Mouse (Mus musculus): ENCODE measurements at regions not wholly inside any gene's neighbourhood (a gene's known extent, or its start where the extent isn't known, plus 50 kb on each side); places are given as distances from the start of the nearest gene placed in this dataset.

- ATAC-seq (replicated peaks; ENCODE audit: insufficient number of reproducible peaks, low FRiP score, low TSS enrichment): no peak
- Histone ChIP-seq H3K27me3 (ENCODE audit: control insufficient read depth, insufficient read depth, low read length) (no peaks in the 10 kb centered on the region), H3K27ac (ENCODE audit: low read depth, low read length) (no peak overlapping the region), H3K4me1 (ENCODE audit: control insufficient read depth, insufficient read depth, low read length) (no peaks in the 10 kb centered on the region), H3K4me2 (no peak overlapping the region), H3K36me3 (ENCODE audit: control insufficient read depth, insufficient read depth, low read length) (no peaks in the 10 kb centered on the region), H3K4me3 (ENCODE audit: low read depth, low read length) (no peak overlapping the region), H3K9ac (ENCODE audit: low read depth, low read length) (no peak overlapping the region), H3K9me3 (replicated peaks; ENCODE audit: control insufficient read depth, low read length) (no peaks in the 10 kb centered on the region)
- 50% methylated on average over 6 of the region's 6 CpGs for WGBS (ENCODE audit: insufficient replicate concordance)
These were observed 101.5 kb upstream of the Gm37988 start for GRCm38 (mm10) chr1:4706171-4706570.

- H3K4me1 ChIP-seq (ENCODE audit: control insufficient read depth, insufficient read depth, low read length): no peaks in the 10 kb centered on the region
- no peak overlapping the region for H3K9ac ChIP-seq (ENCODE audit: low read depth, low read length)
- H3K4me3 ChIP-seq (ENCODE audit: low read depth, low read length): no peak overlapping the region
- no peak overlapping the region for H3K27ac ChIP-seq (ENCODE audit: low read depth, low read length)
- no peaks in the 10 kb centered on the region for H3K27me3 ChIP-seq (ENCODE audit: control insufficient read depth, insufficient read depth, low read length)
- WGBS (ENCODE audit: insufficient replicate concordance): 87% methylated on average over 10 of the region's 10 CpGs
- ATAC-seq (replicated peaks; ENCODE audit: insufficient number of reproducible peaks, low FRiP score, low TSS enrichment): no peak
- H3K36me3 ChIP-seq (ENCODE audit: control insufficient read depth, insufficient read depth, low read length): no peaks in the 10 kb centered on the region
- H3K9me3 ChIP-seq (replicated peaks; ENCODE audit: control insufficient read depth, low read length): no peaks in the 10 kb centered on the region
- H3K4me2 ChIP-seq: no peak overlapping the region
These were observed 85.3 kb upstream of the Gm37988 start for GRCm38 (mm10) chr1:4722333-4722931.

Measured in heart, embryonic 11.5 days (tissue).